Mouse (Mus musculus) intestine, embryonic 14.5 days (tissue): ENCODE results near the gene Nrtn. TPM values are rescaled to one million over a fixed set of nuclear protein-coding genes. Genes with fewer than 3 reads are reported as not detected.

Experiments
- ATAC-seq: fragments of 200-750 bp; cut with Nextera tagmentation; replicated peaks from 2 replicates; pipeline ENCODE4 v1.8.0; 2017; ENCODE audit warnings: low read depth, moderate number of reproducible peaks, moderate TSS enrichment, moderate library complexity; ENCODE audit not compliant: low FRiP score, low TSS enrichment
- DNase-seq: peaks from one replicate; pipeline ENCODE4 v3.0.0-alpha.2; 2018; ENCODE audit warnings: low spot score
- H3K27ac ChIP-seq: fragments of 300-500 bp; sonication (generic); 2 replicates; pipeline ENCODE4 v1.5.1; 2014; ENCODE audit warnings: low read depth, mild to moderate bottlenecking, control low read depth
- H3K27me3 ChIP-seq: fragments of 300-500 bp; sonication (generic); replicated peaks from 2 replicates; pipeline ENCODE4 v1.6.1; 2014; ENCODE audit warnings: low read length, control low read depth; ENCODE audit not compliant: control insufficient read depth, insufficient read depth
- H3K36me3 ChIP-seq: fragments of 300-500 bp; sonication (generic); 2 replicates; pipeline ENCODE4 v1.6.1; 2014; ENCODE audit warnings: low read length, control low read depth; ENCODE audit not compliant: control insufficient read depth, insufficient read depth
- H3K4me1 ChIP-seq: fragments of 300-500 bp; sonication (generic); replicated peaks from 2 replicates; pipeline ENCODE4 v1.6.1; 2014; ENCODE audit warnings: low read length, control low read depth, mixed read lengths; ENCODE audit not compliant: control insufficient read depth, insufficient read depth
- H3K4me2 ChIP-seq: fragments of 300-500 bp; sonication (generic); 2 replicates; pipeline ENCODE4 v1.6.1; 2014; ENCODE audit warnings: low read length
- H3K4me3 ChIP-seq: fragments of 300-500 bp; sonication (generic); 2 replicates; pipeline ENCODE4 v1.5.1; 2014; ENCODE audit warnings: low read depth, low read length, control low read depth, mixed read lengths
- H3K9ac ChIP-seq: fragments of 300-500 bp; sonication (generic); 2 replicates; pipeline ENCODE4 v1.6.1; 2014; ENCODE audit warnings: mild to moderate bottlenecking, low read length
- H3K9me3 ChIP-seq: fragments of 300-500 bp; sonication (generic); 2 replicates; pipeline ENCODE4 v1.6.1; 2016; ENCODE audit warnings: low read length, control low read depth; ENCODE audit not compliant: control insufficient read depth
- WGBS: fragments of 180-500 bp; shearing (Covaris S2); extraction: QIAGEN DNeasy Blood & Tissue Kit; methylation state at CpG from one replicate; pipeline ENCODE4 v1.1.7; 2014; 5-methylcytosine and 5-hydroxymethylcytosine counted together
- polyA plus RNA-seq: library from polyadenylated mRNA; unstranded; fragments of >200 nt; fragmentation: Nextera tagmentation; extraction: Ambion mirVana; gene quantifications from 2 replicates; pipeline ENCODE4 v1.2.1, GENCODE M21; 2014

The Nrtn gene
- polyA plus RNA-seq, 1 experiment from 2014 or later: 15.6 TPM

GRCm38 (mm10) chr17:56788886-56789285 is 31.6 kb upstream of the Nrtn start:
- 57% methylated on average over 3 of the region's 3 CpGs for WGBS
- Histone ChIP-seq H3K27me3 (no peaks in the 10 kb centered on the region), H3K4me3 (no peak overlapping the region), H3K9me3 (no peaks in the 10 kb centered on the region), H3K9ac (no peak overlapping the region), H3K36me3 (no peaks in the 10 kb centered on the region), H3K27ac (no peak overlapping the region), H3K4me1 (no peaks in the 10 kb centered on the region), H3K4me2 (no peak overlapping the region)
- ATAC-seq (no peak), DNase-seq (no peak)

- no peak overlapping the region for H3K4me3 ChIP-seq
- no peak overlapping the region for H3K27ac ChIP-seq
- DNase-seq: no peak
- no peak overlapping the region for H3K4me2 ChIP-seq
- no peak overlapping the region for H3K9ac ChIP-seq
- H3K4me1 ChIP-seq: 0 out of 2 replicates have a peak, but pooled peaks cover 5% of the 10 kb centered on the region
- peaks cover 4% of the 10 kb centered on the region; the same call in 1 of the 2 replicates for H3K36me3 ChIP-seq
- 60% methylated on average over 13 of the region's 13 CpGs for WGBS
- H3K9me3 ChIP-seq: 0 out of 2 replicates have a peak, but pooled peaks cover 3% of the 10 kb centered on the region
- ATAC-seq: no peak
- H3K27me3 ChIP-seq: no peaks in the 10 kb centered on the region
Observed at GRCm38 (mm10) chr17:56780291-56780978, 23.1 kb upstream of the Nrtn start.

GRCm38 (mm10) chr17:56778779-56779362 is 21.5 kb upstream of the Nrtn start:
- H3K36me3 ChIP-seq: peaks cover 4% of the 10 kb centered on the region; the same call in 1 of the 2 replicates
- H3K4me3 ChIP-seq: no peak overlapping the region
- H3K9ac ChIP-seq: no peak overlapping the region
- no peaks in the 10 kb centered on the region for H3K27me3 ChIP-seq
- ATAC-seq (peak; percentile 69), DNase-seq (peak; percentile 63)
- H3K4me1 ChIP-seq: 0 out of 2 replicates have a peak, but pooled peaks cover 5% of the 10 kb centered on the region
- WGBS: 44% methylated on average over 3 of the region's 3 CpGs
- H3K27ac ChIP-seq: peak overlapping the region; percentile 48; the same call in 1 of the 2 replicates
- no peak overlapping the region for H3K4me2 ChIP-seq
- H3K9me3 ChIP-seq: 0 out of 2 replicates have a peak, but pooled peaks cover 3% of the 10 kb centered on the region

- no peak for DNase-seq
- Histone ChIP-seq H3K4me3 (no peak overlapping the region), H3K27me3 (no peaks in the 10 kb centered on the region), H3K4me2 (no peak overlapping the region), H3K9me3 (0 out of 2 replicates have a peak, but pooled peaks cover 3% of the 10 kb centered on the region), H3K9ac (no peak overlapping the region), H3K4me1 (0 out of 2 replicates have a peak, but pooled peaks cover 5% of the 10 kb centered on the region), H3K36me3 (peaks cover 4% of the 10 kb centered on the region; the same call in 1 of the 2 replicates), H3K27ac (no peak overlapping the region)
- no peak for ATAC-seq
- WGBS: 91% methylated on average over 11 of the region's 11 CpGs
Observed at GRCm38 (mm10) chr17:56777568-56777967, 20.2 kb upstream of the Nrtn start.

GRCm38 (mm10) chr17:56769950-56770349 is 12.6 kb upstream of the Nrtn start, which contains the start of gene Prr22:
Prr22 (plus strand) TSS chr17:56770250.
- H3K27me3 ChIP-seq: no peaks in the 10 kb centered on the region
- H3K9me3 ChIP-seq: no peaks in the 10 kb centered on the region
- peaks cover 5% of the 10 kb centered on the region for H3K4me1 ChIP-seq
- no peak within 1 kb of the TSS for H3K9ac ChIP-seq
- 94% methylated on average over 5 of the region's 5 CpGs for WGBS
- ATAC-seq (no peak), DNase-seq (no peak)
- no peak within 1 kb of the TSS for H3K27ac ChIP-seq
- peaks cover 49% of the 10 kb centered on the region for H3K36me3 ChIP-seq
- no peak within 1 kb of the TSS for H3K4me3 ChIP-seq
- H3K4me2 ChIP-seq: no peak within 1 kb of the TSS

- H3K4me2 ChIP-seq: no peak overlapping the region
- no peak overlapping the region for H3K27ac ChIP-seq
- H3K27me3 ChIP-seq: no peaks in the 10 kb centered on the region
- H3K9me3 ChIP-seq: no peaks in the 10 kb centered on the region
- H3K4me3 ChIP-seq: no peak overlapping the region
- peaks cover 49% of the 10 kb centered on the region for H3K36me3 ChIP-seq
- no peak overlapping the region for H3K9ac ChIP-seq
- H3K4me1 ChIP-seq: peaks cover 5% of the 10 kb centered on the region
- ATAC-seq: no peak
- no peak for DNase-seq
- WGBS: 92% methylated on average over 11 of the region's 11 CpGs
Observed at GRCm38 (mm10) chr17:56768941-56769340, 11.6 kb upstream of the Nrtn start.

- Histone ChIP-seq H3K9ac (no peak overlapping the region), H3K27ac (no peak overlapping the region), H3K4me1 (peaks cover 14% of the 10 kb centered on the region), H3K36me3 (peaks cover 49% of the 10 kb centered on the region), H3K27me3 (no peaks in the 10 kb centered on the region), H3K4me3 (no peak overlapping the region), H3K9me3 (no peaks in the 10 kb centered on the region), H3K4me2 (no peak overlapping the region)
- ATAC-seq: no peak
- no peak for DNase-seq
- 95% methylated on average over 29 of the region's 29 CpGs for WGBS
Observed at GRCm38 (mm10) chr17:56767531-56768135, 10.3 kb upstream of the Nrtn start.

GRCm38 (mm10) chr17:56766631-56767405 is 9.5 kb upstream of the Nrtn start:
- WGBS: 96% methylated on average over 27 of the region's 27 CpGs
- Histone ChIP-seq H3K4me1 (peaks cover 19% of the 10 kb centered on the region), H3K36me3 (peaks cover 49% of the 10 kb centered on the region), H3K27me3 (no peaks in the 10 kb centered on the region), H3K27ac (no peak overlapping the region), H3K9ac (no peak overlapping the region), H3K9me3 (no peaks in the 10 kb centered on the region), H3K4me2 (no peak overlapping the region), H3K4me3 (no peak overlapping the region)
- DNase-seq (no peak), ATAC-seq (no peak)
